Mouse (Mus musculus): Measurements from ENCODE around the gene Crtap. TPM values are rescaled to one million over a fixed set of nuclear protein-coding genes. Genes with fewer than 3 reads are reported as not detected.

The Crtap gene
- polyA plus RNA-seq (2012; rRNA removed): 19.8 and 20.9 TPM in 2 replicates

DNA sequence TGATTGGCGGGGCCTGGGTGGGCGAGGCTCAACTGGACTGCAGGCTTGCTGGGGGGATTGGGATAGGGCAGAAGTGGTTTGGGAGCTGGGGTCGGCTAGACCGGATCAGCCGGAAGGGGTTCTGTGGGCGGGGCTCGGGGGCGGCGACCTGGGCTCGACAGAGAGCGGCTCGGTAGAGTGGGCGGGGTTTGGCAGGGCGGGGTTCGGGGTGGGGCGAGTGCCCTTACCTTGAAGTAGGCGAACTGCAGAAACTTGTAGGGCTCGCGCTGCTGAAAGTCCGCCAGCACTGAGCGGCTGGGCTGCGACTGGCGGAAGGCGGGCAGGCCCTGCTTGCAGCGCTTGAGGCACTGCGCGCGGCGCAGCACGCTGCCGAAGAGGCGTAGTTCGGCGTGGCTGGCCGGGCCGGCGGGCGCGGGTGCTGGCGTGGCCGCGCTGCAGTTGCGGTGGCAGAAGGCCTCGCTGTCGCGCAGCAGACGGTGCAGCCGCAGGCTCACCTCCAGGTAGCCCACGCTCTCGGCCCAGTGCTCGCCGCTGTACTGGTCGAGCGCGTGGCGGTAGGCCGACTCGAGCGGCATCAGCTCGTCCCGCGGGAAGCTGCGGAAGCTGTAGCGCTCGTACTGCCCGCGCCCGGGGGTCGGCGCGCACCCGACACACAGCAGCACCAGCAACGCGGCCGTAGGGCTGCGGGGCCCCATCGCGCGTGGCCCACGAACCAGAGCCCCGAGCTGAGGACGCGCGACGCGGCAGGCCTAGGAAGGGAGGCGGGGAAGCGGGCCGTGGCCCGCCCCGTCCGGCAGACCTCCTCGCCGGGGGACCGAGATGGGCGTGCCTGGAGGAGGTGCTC is at the start of gene Crtap:
Gene Crtap (minus strand): TSS at position 771 of the 844 bp plus-strand sequence.

DNA sequence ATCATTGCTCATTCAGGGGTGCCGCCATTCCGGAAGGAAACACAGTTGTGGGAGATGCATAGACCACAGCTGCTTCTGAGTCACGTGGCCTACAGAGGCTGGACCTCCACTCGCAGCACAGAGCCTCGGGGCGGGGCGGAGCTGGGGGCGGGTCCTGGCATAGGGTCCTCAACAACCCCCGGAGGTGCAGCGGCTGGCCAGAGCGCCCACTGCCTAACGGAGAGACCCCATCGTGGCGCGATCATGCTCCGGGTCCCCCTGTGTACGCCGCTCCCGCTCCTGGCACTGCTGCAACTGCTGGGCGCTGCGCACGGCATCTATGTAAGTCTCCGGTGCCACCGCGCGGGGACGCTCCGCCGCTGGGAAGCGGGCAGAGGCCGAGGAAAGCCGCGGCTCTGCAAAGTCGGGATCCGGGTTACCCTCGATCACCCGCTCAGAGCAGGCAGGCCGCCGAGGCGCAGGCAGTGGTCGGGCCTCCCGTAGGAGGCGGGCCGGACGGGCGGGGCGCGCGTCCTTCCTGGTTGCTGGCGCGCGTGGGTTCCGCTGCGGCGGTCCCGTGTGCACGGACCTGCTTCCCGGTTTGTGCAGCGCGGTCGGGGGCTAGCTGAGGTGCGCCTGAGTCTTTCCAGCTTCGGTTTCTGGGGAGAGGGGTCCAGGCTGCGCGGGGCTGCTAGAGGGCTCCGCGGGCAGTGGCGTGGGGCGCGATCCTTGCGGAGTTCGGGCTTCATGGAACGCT is 10.6 kb upstream of the Crtap start, which contains the start of the genes Glb1 and Tmppe:
Gene Glb1 (plus strand): TSS at position 128 of the 736 bp plus-strand sequence.
Gene Tmppe (plus strand): TSS at position 157 of the 736 bp plus-strand sequence.

DNA sequence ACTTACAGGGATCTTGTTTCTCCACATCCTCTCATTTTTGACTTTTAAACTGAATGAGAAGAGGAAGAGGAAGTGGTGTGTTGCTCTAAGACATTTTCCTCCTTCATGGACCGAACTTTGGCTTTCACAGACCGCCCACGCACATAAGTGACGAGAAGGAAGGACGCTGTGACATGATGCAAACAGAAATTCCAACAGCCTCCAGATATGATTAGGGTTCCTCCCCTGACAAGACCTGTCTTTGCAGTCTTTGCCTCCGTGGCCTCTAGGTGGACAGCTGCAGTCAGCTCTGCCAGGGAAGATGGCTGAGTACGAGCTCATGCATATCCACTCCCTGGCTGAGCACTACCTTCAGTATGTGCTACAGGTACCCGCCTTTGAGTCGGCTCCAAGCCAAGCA is 60.6 kb downstream of the Crtap start, which contains the start of gene Bcl2a1c:
Gene Bcl2a1c (plus strand): TSS at position 281 of the 400 bp plus-strand sequence.

Other genes starting within 250 kb of the Crtap start
- gene Bcl2a1c, start 60.5 kb downstream of the Crtap start, polyA plus RNA-seq (2012; rRNA removed): not detected in 2 replicates
- gene Glb1, start 10.4 kb upstream of the Crtap start, polyA plus RNA-seq (2012; rRNA removed): 17.7 and 17.8 TPM in 2 replicates
- 1.3 and 1.4 TPM in 2 replicates for gene Tmppe, start 10.4 kb upstream of the Crtap start, polyA plus RNA-seq (2012; rRNA removed)
- 0.02 TPM in 1 of 2 replicates, not detected in the other for gene Ccr4, start 114.2 kb upstream of the Crtap start, polyA plus RNA-seq (2012; rRNA removed)
- not detected in 2 replicates for gene C130032M10Rik, start 125.0 kb upstream of the Crtap start, polyA plus RNA-seq (2012; rRNA removed)
- gene Trim71, start 173.7 kb upstream of the Crtap start, polyA plus RNA-seq (2012; rRNA removed): 0.11 and 0.20 TPM in 2 replicates
- gene Cnot10, start 249.5 kb upstream of the Crtap start, polyA plus RNA-seq (2012; rRNA removed): 18.3 and 19.5 TPM in 2 replicates